Mouse (Mus musculus): Measurements from ENCODE around the gene Mindy1.
"Not testable (repeated sequence)": the region's sequence is repeated elsewhere in the genome, so short reads cannot be mapped to it uniquely, and the experiment has no call there.

The Mindy1 gene

DNA sequence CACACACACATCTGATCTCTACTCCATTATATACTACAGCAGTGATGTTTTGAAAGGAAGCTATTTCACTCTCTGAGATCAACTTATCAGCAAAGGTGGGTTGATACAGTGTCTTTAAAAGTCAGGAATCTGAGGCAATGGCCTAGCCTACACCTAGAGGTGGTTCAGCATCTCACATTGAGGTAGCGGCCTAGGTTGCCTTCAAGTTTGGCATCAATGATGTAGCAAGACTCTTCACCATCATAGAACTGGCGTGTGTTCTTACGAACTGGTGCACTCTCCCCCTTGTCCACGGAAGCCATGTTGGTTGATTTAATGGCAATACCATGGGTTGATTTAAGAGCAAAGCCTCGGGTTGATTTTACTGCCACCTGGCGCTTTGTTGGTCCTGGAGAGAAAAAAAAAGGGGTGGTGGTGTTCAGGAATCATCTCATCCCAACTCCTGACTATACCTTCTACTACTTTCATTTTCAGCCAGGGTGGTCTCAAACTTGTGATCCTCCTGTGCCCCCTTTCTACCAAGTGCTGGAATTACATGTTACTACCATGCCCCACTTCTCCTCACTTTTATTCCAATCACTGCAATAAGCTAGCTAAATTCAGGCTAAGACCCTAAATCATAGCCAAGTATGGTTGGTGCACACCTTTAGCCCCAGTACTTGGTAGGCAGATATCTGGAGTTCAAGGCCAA lies 43.5 kb downstream of the Mindy1 start:
- no peak for DNase-seq

- no peak for DNase-seq
Measured at GRCm38 (mm10) chr3:95328803-95329404, 47.8 kb downstream of the Mindy1 start.

DNA sequence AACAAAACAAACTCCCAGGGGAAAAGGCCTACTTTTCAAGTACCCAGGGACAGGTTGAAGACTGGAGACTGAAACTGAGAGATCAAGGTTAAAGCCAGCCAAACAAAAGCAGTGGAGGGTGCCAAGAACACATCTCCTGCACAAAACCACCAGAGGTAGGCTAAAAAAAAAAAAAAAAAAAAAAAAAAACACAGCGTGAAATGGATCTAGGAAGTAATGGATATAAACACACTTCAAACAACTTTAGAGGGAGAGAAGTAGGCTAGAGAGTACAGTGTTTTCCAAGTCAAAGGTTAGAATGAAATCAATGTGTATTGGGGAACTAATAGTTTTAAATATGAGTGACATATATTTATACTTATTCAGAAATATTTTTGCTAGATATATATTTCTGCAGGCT lies 50.4 kb downstream of the Mindy1 start:
- no peak for DNase-seq

- no peak for DNase-seq
Measured at GRCm38 (mm10) chr3:95337345-95337744, 56.2 kb downstream of the Mindy1 start.

DNA sequence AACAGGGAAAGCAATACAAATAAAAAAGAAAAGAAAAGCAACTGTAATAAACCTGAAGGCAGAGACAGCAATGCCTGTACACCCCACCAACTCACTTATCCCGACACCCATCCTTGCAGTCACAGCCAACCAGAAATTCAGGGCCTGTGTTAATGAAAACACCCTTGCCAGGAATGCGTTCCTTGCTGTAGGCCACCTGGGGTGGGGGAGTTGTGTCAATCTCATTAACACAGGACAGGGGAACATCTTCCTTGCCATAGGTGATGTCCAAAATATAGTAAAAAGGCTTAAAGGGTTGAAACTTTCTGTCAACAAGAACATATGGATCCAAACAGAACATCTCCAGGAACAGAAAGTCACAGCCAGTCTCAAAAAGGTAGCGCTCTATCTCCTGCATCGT lies 57.1 kb downstream of the Mindy1 start:
- DNase-seq, result no peak

- not testable (repeated sequence) for DNase-seq
Measured at GRCm38 (mm10) chr3:95343356-95344000, 62.3 kb downstream of the Mindy1 start.

Measured in kidney, postnatal 36 days (tissue).